Mouse (Mus musculus): ENCODE data around the gene Dido1.

Dido1 gene

GRCm38 (mm10) chr2:180684031-180684430 is 25.8 kb downstream of the Dido1 start:
- DNase-seq (ENCODE audit: low spot score) = no peak

DNA sequence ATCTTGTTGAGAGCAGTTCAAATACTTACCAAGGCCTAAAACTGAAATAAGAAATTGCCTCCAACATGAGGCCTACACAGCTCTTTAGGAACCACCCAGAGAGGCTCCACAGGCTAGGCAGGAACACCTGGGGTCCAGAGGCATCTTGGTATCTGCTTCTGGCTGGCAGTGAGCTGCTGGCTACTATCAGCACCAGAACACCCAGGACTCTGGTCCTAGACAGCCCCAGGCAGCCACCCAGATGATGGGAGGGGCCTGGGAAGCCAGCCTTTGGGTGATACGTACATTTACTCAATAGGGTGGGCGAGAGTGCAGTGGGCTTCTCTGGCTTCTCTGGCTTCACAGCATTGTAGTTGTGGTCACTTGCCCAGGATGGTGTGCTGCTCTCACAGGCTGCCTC is 26.3 kb downstream of the Dido1 start:
- no peak for DNase-seq (ENCODE audit: low spot score)

- no peak for DNase-seq (ENCODE audit: low spot score)
Observed at GRCm38 (mm10) chr2:180681225-180681624, 28.6 kb downstream of the Dido1 start.

DNA sequence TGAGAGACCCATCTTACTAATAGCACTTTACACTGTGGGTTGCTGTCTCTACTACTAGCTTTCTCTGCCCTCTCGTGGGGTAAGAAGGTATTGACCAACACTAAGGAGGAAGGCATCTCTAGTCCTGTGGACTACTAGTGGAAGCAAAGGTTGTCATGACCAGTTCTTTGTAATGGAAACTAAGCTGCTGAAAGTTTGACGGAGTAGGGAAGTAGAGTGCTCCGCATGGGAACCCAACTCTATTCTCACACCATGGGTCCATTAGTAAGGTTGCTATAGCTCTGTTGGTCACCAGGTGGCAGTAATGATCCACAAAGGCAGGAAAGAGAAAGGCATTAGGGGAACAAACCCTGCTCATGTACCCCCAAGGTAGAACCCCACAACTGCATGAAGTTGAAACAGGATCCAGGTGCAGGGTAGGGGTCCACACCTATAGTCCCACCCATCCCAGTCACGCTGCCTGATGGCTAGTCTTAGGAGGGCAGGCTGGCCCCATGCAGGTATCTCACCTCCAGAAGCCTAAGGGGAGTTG is 31.1 kb downstream of the Dido1 start:
- peak; percentile 35 for DNase-seq (ENCODE audit: low spot score)

DNA sequence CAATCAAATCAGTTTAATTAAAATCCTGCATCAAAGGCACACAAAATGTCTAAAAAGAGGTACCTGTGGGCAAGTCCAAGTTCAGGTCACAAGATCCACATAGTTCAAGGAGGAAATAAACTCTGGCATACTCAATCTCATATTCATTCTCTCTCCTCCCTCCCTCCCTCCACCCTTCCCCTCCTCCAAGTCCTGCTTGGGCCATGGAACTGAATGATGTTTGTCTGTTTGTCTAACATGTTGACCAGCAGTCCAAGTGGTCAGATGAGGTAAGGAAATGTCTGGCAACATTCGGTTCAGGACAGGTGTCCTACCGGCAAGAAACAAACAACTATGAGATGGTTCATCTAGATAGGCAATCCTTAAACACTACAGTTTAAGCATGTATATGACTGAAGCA is 33.1 kb downstream of the Dido1 start:
- DNase-seq (ENCODE audit: low spot score) = no peak

- DNase-seq (ENCODE audit: low spot score) = no peak
Observed at GRCm38 (mm10) chr2:180662008-180662407, 47.8 kb downstream of the Dido1 start.

- DNase-seq (ENCODE audit: low spot score) = no peak
Observed at GRCm38 (mm10) chr2:180660521-180660920, 49.3 kb downstream of the Dido1 start.

DNA sequence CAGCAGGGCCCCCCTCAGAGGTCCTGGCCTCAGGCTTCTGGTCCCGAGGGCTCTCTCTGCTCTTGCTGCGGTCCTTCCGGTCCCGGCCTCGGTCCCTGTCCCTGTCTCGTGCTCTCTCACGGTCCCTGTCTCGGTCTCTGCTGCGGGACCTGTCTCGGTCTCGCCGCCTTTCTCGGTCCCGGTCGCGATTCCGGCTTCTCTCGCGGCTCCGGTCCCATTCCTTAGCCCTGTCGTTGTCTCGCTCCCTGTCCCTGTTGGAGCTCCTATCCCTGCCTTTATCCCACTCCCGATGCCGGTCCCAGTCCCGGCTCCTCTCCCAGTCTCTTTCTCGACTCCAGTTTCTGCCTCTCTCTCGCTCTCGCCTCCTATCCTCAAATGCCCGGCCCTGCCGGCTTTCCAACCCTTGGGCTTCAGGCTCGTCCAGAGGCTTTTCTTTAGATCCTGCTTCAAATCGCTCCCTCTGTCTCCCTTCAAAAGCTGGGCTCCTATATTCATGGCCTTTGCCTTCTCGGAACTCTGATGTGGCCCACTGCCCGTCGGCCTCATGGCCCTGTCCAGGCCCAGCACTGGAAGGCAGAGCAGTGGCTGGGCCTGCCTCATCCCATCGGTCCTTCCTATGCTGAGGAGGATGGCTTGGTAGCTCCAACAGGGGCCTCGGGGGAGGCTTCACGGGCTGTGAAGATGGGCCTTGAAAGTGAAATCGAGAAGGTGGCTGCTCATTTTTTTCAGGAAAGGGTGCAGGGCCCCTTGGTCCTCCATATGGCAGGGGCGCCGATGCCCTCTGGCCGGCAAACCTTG is 50.2 kb downstream of the Dido1 start:
- no peak for DNase-seq (ENCODE audit: low spot score)

- DNase-seq (ENCODE audit: low spot score) = no peak
Observed at GRCm38 (mm10) chr2:180658381-180658780, 51.4 kb downstream of the Dido1 start.

DNA sequence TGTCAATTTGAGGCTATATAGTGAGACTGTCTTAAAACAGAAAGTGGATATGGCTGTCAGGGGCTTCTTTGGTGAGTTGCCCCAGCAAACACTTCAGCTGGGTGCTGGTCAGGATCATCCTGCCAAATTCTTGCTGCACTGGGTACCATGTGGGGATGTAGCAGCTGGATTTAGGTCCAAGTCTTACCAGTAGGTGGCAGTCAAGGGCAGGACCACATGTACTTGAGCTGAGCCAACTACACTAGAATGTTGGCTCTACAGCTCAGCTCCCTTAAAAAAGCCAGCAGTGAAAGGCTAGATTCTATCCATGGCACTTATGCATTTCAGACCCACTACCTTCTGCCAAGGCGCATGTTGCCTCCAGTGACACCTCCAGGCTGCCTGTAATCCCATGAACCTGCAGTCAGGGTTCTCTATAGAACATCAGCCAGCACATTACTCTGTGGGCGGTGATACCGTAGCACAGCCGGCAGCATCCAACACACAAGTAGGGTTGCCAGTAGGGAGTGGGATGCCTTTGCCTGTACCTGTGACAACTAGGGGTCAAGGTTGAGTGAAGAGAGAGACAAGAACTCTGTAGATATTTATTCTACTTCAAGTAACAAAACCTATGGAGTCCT is 52.3 kb downstream of the Dido1 start:
- peak; percentile 56 for DNase-seq (ENCODE audit: low spot score)

GRCm38 (mm10) chr2:180655150-180655549 is 54.6 kb downstream of the Dido1 start:
- DNase-seq (ENCODE audit: low spot score) = no peak

GRCm38 (mm10) chr2:180654666-180655065 is 55.1 kb downstream of the Dido1 start:
- no peak for DNase-seq (ENCODE audit: low spot score)

DNA sequence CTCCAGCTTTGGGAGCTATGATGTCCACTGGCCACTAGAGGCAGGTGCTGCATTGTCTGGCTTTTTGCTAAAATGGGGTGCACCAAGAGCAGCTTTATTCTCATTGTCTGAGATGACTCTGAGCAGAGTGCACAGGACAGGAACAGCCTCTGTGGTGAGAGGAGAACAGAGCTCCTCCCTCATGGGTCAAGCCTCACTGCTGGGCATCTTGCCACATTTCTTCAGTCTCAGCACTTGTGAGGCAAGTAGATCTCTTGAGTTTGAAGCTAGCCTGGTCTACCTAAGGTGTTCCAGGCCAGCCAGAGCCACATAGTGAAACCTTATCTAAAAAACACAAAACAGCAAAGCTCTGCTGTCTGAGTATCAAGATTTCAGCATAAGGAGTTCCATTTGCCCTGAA is 63.0 kb downstream of the Dido1 start:
- DNase-seq (ENCODE audit: low spot score) = no peak

DNA sequence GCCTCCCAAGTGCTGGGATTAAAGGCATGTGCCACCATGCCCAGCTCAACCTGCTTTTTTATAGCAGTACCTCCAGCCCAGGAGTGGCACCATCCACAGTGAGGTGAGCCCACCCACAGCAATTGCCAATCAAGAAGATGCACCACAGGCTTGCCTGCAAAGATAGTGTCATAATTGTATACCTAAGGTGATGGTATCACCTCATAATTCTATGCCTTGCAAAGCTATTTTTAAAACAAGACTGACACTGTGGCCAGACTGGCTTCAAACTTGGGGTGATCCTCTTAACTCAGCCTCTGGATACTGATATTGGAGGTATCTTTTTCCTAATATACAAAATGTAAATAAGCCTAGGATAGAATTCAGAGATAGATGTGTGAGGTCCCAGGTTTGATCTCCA is 66.2 kb downstream of the Dido1 start:
- no peak for DNase-seq (ENCODE audit: low spot score)

DNA sequence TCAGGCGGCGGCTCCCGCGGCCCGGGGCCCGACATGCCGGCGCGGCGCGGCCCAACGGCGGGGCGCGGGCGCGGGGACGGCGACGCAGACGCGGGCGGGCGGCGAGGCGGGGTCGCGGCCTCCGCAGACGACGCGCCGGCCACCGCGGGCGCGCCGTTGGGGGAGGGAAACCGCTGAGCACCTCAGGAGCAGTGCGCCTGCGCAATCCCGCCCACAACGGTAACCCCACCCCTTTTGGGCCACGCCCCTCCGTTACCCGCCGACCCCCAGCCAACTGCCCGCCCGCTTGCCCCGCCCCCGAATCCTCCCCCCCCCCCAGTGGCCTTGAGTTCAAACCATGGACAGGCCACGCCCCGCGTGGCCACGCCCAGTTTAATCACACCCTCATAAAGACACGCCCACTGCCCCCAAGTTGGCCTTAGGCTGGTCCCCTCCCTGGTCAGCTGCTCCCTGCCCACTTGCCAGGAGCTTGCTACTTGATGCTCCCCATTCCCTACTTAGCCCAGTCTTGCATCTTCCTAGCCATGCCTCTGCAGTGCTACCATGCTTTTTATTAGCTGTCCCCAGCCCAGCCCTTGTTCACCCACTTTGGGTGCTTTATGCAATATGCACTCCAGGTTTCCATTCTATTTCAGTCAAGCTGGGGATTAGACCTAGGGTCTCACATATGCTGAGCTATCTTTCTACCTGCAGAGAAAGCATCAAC is 67.1 kb downstream of the Dido1 start, which contains the start of gene Tcfl5:
Gene Tcfl5, minus strand, starts transcription at position 154 of the 706 bp plus-strand sequence.
- DNase-seq (ENCODE audit: low spot score) = no peak

GRCm38 (mm10) chr2:180641576-180642554 is 67.9 kb downstream of the Dido1 start:
- no peak for DNase-seq (ENCODE audit: low spot score)

- DNase-seq (ENCODE audit: low spot score) = no peak
Observed at GRCm38 (mm10) chr2:180611882-180612281, 97.9 kb downstream of the Dido1 start.

GRCm38 (mm10) chr2:180610283-180610682 is 99.5 kb downstream of the Dido1 start:
- DNase-seq (ENCODE audit: low spot score) = no peak

Data from ovary, postnatal 36 days (tissue).